8 mouse cellular contexts compared by ENCODE assay signal in the genomic region with DNA sequence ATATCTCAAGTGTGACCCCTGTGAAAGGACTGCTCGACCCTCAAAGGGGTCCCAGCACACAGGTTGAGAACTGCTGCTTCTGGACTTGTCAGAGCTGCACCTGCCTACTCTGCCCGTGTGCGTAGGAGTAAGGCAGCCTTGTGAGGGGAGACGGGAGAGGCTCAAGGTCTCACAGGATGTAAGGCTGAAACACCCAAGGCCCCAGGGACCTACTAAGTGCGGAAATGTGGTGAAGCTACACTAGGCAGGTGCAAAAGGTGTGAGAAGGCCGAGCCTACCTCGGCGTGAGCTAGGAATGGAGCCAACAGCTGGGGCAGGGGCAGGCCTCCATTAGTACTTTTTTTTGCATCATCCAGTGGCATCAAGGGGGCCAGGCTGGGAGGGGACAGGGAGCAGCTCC. TPM values are rescaled to one million over a fixed set of nuclear protein-coding genes. Genes with fewer than 3 reads are reported as not detected.
DNase-seq lines count a peak whose midpoint lies in the region; ATAC-seq and TF ChIP-seq lines count a peak whose summit lies in the region.

No protein-coding gene starts in this region.

- 72% methylated on average over 8 of the region's 8 CpGs for WGBS in liver, adult 2 months
- WGBS in forebrain, embryonic 16.5 days, result 83% methylated on average over 8 of the region's 8 CpGs
- WGBS in liver, embryonic 16.5 days (ENCODE audit: insufficient replicate concordance), result 42% methylated on average over 8 of the region's 8 CpGs
- WGBS in stomach, embryonic 14.5 days, result 74% methylated on average over 8 of the region's 8 CpGs
- WGBS in cerebellum, adult 2 months, result 82% methylated on average over 8 of the region's 8 CpGs

- peak overlapping the region; percentile 8; the same call in 1 of the 2 replicates for H3K27ac ChIP-seq in liver, adult 2 months (replicated peaks; ENCODE audit: insufficient read depth, low read depth, low read length)
- H3K27ac ChIP-seq in forebrain, embryonic 16.5 days (ENCODE audit: low read length), result no peak overlapping the region
- H3K27ac ChIP-seq in liver, embryonic 16.5 days (ENCODE audit: low read length), result peak overlapping the region; percentile 98
- peak overlapping the region; percentile 93; the same call in 1 of the 2 replicates for H3K27ac ChIP-seq in stomach, embryonic 14.5 days (ENCODE audit: low read length)
- H3K27ac ChIP-seq in cerebellum, adult 2 months (ENCODE audit: insufficient read depth, low read length), result no peak overlapping the region

- peaks cover 4% of the 10 kb centered on the region; the same call in 1 of the 2 replicates for H3K79me2 ChIP-seq in liver, adult 2 months (ENCODE audit: control insufficient read depth, insufficient read depth, low read length)

- no peak for DNase-seq in liver, adult 2 months (ENCODE audit: extremely low read depth, low read depth, low spot score)
- no peak for DNase-seq in liver
- no peak for DNase-seq in cerebellum, postnatal 25 days
- DNase-seq in cerebellum, adult 2 months, result no peak
- DNase-seq in right cerebral cortex, postnatal 4 days, result no peak

- no peak for TF ChIP-seq CTCF in liver, adult 2 months (IDR thresholded peaks at IDR 0.05; ENCODE audit: low read depth, low read length)
- no peak for TF ChIP-seq CTCF in cerebellum, adult 2 months (IDR thresholded peaks at IDR 0.05; ENCODE audit: borderline replicate concordance, insufficient read depth, low read depth, low read length)

- peak overlapping the region; percentile 59 for H3K4me3 ChIP-seq in liver, adult 2 months (ENCODE audit: insufficient read depth, low read depth, low read length)
- no peak overlapping the region for H3K4me3 ChIP-seq in forebrain, embryonic 16.5 days (replicated peaks; ENCODE audit: low read length)
- H3K4me3 ChIP-seq in liver, embryonic 16.5 days (ENCODE audit: low read depth, low read length), result peak overlapping the region; percentile 84
- H3K4me3 ChIP-seq in stomach, embryonic 14.5 days (ENCODE audit: low read depth, low read length), result peak overlapping the region; percentile 48
- H3K4me3 ChIP-seq in cerebellum, adult 2 months (replicated peaks; ENCODE audit: insufficient read depth, low read depth, low read length), result no peak overlapping the region

- TF ChIP-seq POLR2A in liver, adult 2 months (IDR thresholded peaks at IDR 0.05; ENCODE audit: extremely low read depth, insufficient read depth, low read length), result no peak
- no peak for TF ChIP-seq POLR2A in cerebellum, adult 2 months (IDR thresholded peaks at IDR 0.05; ENCODE audit: borderline replicate concordance, insufficient read depth, low read length)

- ATAC-seq in forebrain, embryonic 16.5 days, result no peak
- no peak for ATAC-seq in liver, embryonic 16.5 days (ENCODE audit: low read depth)
- no peak for ATAC-seq in stomach, embryonic 14.5 days (ENCODE audit: insufficient number of reproducible peaks, insufficient read depth, low FRiP score, low read depth)

- peak overlapping the region; percentile 21; the same call in 1 of the 2 replicates for H3K9ac ChIP-seq in liver, adult 2 months (ENCODE audit: low read depth, low read length)
- no peak overlapping the region for H3K9ac ChIP-seq in forebrain, embryonic 16.5 days (replicated peaks; ENCODE audit: low read depth, low read length)
- H3K9ac ChIP-seq in liver, embryonic 16.5 days (ENCODE audit: low read depth, low read length), result peak overlapping the region; percentile 89
- peak overlapping the region; percentile 39; the same call in 1 of the 2 replicates for H3K9ac ChIP-seq in stomach, embryonic 14.5 days (replicated peaks; ENCODE audit: low read depth, low read length)

- peak overlapping the region; percentile 4; the same call in 1 of the 2 replicates for H3K4me2 ChIP-seq in forebrain, embryonic 16.5 days (ENCODE audit: low read length)
- H3K4me2 ChIP-seq in liver, embryonic 16.5 days (ENCODE audit: low read depth, low read length), result peak overlapping the region; percentile 96
- peak overlapping the region; percentile 68 for H3K4me2 ChIP-seq in stomach, embryonic 14.5 days (replicated peaks; ENCODE audit: low read depth, low read length)

- H3K9me3 ChIP-seq in forebrain, embryonic 16.5 days (ENCODE audit: control insufficient read depth, low read length), result no peaks in the 10 kb centered on the region
- no peaks in the 10 kb centered on the region for H3K9me3 ChIP-seq in liver, embryonic 16.5 days (replicated peaks; ENCODE audit: control insufficient read depth, low read length)
- H3K9me3 ChIP-seq in stomach, embryonic 14.5 days (ENCODE audit: control insufficient read depth, low read depth, low read length), result no peaks in the 10 kb centered on the region

- H3K27me3 ChIP-seq in liver, adult 2 months (ENCODE audit: control insufficient read depth, insufficient read depth, low read length), result no peaks in the 10 kb centered on the region
- H3K27me3 ChIP-seq in forebrain, embryonic 16.5 days (replicated peaks; ENCODE audit: control insufficient read depth, insufficient read depth, low read length), result no peaks in the 10 kb centered on the region
- H3K27me3 ChIP-seq in liver, embryonic 16.5 days (ENCODE audit: control insufficient read depth, insufficient read depth, low read depth, low read length), result no peaks in the 10 kb centered on the region
- no peaks in the 10 kb centered on the region for H3K27me3 ChIP-seq in stomach, embryonic 14.5 days (ENCODE audit: control insufficient read depth, insufficient read depth, low read length)
- H3K27me3 ChIP-seq in cerebellum, adult 2 months (ENCODE audit: control insufficient read depth, insufficient read depth, low read length), result no peaks in the 10 kb centered on the region

- H3K36me3 ChIP-seq in liver, adult 2 months (ENCODE audit: control insufficient read depth, insufficient read depth, low read length), result no peaks in the 10 kb centered on the region
- peaks cover 10% of the 10 kb centered on the region; the same call in 1 of the 2 replicates for H3K36me3 ChIP-seq in forebrain, embryonic 16.5 days (ENCODE audit: control insufficient read depth, insufficient read depth)
- peaks cover 27% of the 10 kb centered on the region for H3K36me3 ChIP-seq in liver, embryonic 16.5 days (ENCODE audit: control insufficient read depth, insufficient read depth)
- H3K36me3 ChIP-seq in stomach, embryonic 14.5 days (ENCODE audit: control insufficient read depth, insufficient read depth, low read length), result peaks cover 29% of the 10 kb centered on the region

- H3K4me1 ChIP-seq in liver, adult 2 months (ENCODE audit: control insufficient read depth, insufficient read depth, low read length), result peaks cover 3% of the 10 kb centered on the region; the same call in 1 of the 2 replicates
- peaks cover 9% of the 10 kb centered on the region for H3K4me1 ChIP-seq in forebrain, embryonic 16.5 days (replicated peaks; ENCODE audit: control insufficient read depth, insufficient read depth, low read length)
- H3K4me1 ChIP-seq in liver, embryonic 16.5 days (ENCODE audit: control insufficient read depth, low read depth, low read length), result peaks cover 62% of the 10 kb centered on the region
- H3K4me1 ChIP-seq in stomach, embryonic 14.5 days (ENCODE audit: control insufficient read depth, insufficient read depth, low read length), result peaks cover 22% of the 10 kb centered on the region; the same call in 1 of the 2 replicates
- H3K4me1 ChIP-seq in cerebellum, adult 2 months (ENCODE audit: control insufficient read depth, insufficient read depth, low read length), result peaks cover 4% of the 10 kb centered on the region; the same call in 1 of the 2 replicates

RNA-seq across cellular contexts. Expression of gene Sipa1, which starts 1.2 kb away (rescaled TPM):
- 3.4 and 4.4 TPM in 2 replicates for total RNA-seq in liver, adult 2 months (2014; rRNA removed)
- polyA plus RNA-seq in liver, adult 2 months (2012; rRNA removed), result 11.8 and 17.9 TPM in 2 replicates
- polyA plus RNA-seq in forebrain, embryonic 16.5 days (2015; fragmentation: Nextera tagmentation; extraction: Ambion mirVana), result 14.3 and 15.1 TPM in 2 replicates
- 19.7 and 22.3 TPM in 2 replicates for polyA plus RNA-seq in liver, embryonic 16.5 days (2015; fragmentation: Nextera tagmentation; extraction: Ambion mirVana)
- polyA plus RNA-seq in stomach, embryonic 14.5 days (2014; fragmentation: Nextera tagmentation; extraction: Ambion mirVana), result 15.2 and 19.4 TPM in 2 replicates
- polyA plus RNA-seq in cerebellum, adult 2 months (2012; rRNA removed), result 12.4 and 14.8 TPM in 2 replicates

RNA-seq across cellular contexts. Expression of gene Rela, which starts 25.0 kb away (rescaled TPM):
- total RNA-seq in liver, adult 2 months (2014; rRNA removed), result 7.6 and 13.0 TPM in 2 replicates
- polyA plus RNA-seq in liver, adult 2 months (2012; rRNA removed), result 47.6 and 65.7 TPM in 2 replicates
- polyA plus RNA-seq in forebrain, embryonic 16.5 days (2015; fragmentation: Nextera tagmentation; extraction: Ambion mirVana), result 37.0 and 41.6 TPM in 2 replicates
- polyA plus RNA-seq in liver, embryonic 16.5 days (2015; fragmentation: Nextera tagmentation; extraction: Ambion mirVana), result 21.6 and 23.6 TPM in 2 replicates
- polyA plus RNA-seq in stomach, embryonic 14.5 days (2014; fragmentation: Nextera tagmentation; extraction: Ambion mirVana), result 49.0 and 52.2 TPM in 2 replicates
- 39.0 and 40.3 TPM in 2 replicates for polyA plus RNA-seq in cerebellum, adult 2 months (2012; rRNA removed)

RNA-seq across cellular contexts. Expression of gene Map3k11, which starts 26.2 kb away (rescaled TPM):
- total RNA-seq in liver, adult 2 months (2014; rRNA removed), result 10.2 and 16.4 TPM in 2 replicates
- polyA plus RNA-seq in liver, adult 2 months (2012; rRNA removed), result 46.2 and 53.6 TPM in 2 replicates
- polyA plus RNA-seq in forebrain, embryonic 16.5 days (2015; fragmentation: Nextera tagmentation; extraction: Ambion mirVana), result 10.0 and 10.7 TPM in 2 replicates
- 12.9 and 15.2 TPM in 2 replicates for polyA plus RNA-seq in liver, embryonic 16.5 days (2015; fragmentation: Nextera tagmentation; extraction: Ambion mirVana)
- 20.0 and 21.5 TPM in 2 replicates for polyA plus RNA-seq in stomach, embryonic 14.5 days (2014; fragmentation: Nextera tagmentation; extraction: Ambion mirVana)
- 28.6 and 29.7 TPM in 2 replicates for polyA plus RNA-seq in cerebellum, adult 2 months (2012; rRNA removed)

RNA-seq across cellular contexts. Expression of gene Pcnx3, which starts 26.4 kb away (rescaled TPM):
- 7.6 and 14.0 TPM in 2 replicates for total RNA-seq in liver, adult 2 months (2014; rRNA removed)
- 44.8 and 63.8 TPM in 2 replicates for polyA plus RNA-seq in liver, adult 2 months (2012; rRNA removed)
- polyA plus RNA-seq in forebrain, embryonic 16.5 days (2015; fragmentation: Nextera tagmentation; extraction: Ambion mirVana), result 24.1 and 28.7 TPM in 2 replicates
- 8.2 and 9.7 TPM in 2 replicates for polyA plus RNA-seq in liver, embryonic 16.5 days (2015; fragmentation: Nextera tagmentation; extraction: Ambion mirVana)
- 29.8 and 32.1 TPM in 2 replicates for polyA plus RNA-seq in stomach, embryonic 14.5 days (2014; fragmentation: Nextera tagmentation; extraction: Ambion mirVana)
- polyA plus RNA-seq in cerebellum, adult 2 months (2012; rRNA removed), result 65.0 and 65.1 TPM in 2 replicates

RNA-seq across cellular contexts. Expression of gene Kcnk7, which starts 41.9 kb away (rescaled TPM):
- total RNA-seq in liver, adult 2 months (2014; rRNA removed), result not detected in 2 replicates
- polyA plus RNA-seq in liver, adult 2 months (2012; rRNA removed), result 0.09 TPM in 1 of 2 replicates, not detected in the other
- polyA plus RNA-seq in forebrain, embryonic 16.5 days (2015; fragmentation: Nextera tagmentation; extraction: Ambion mirVana), result 0.24 and 0.48 TPM in 2 replicates
- polyA plus RNA-seq in liver, embryonic 16.5 days (2015; fragmentation: Nextera tagmentation; extraction: Ambion mirVana), result 0.14 TPM in 2 replicates
- 0.62 and 0.84 TPM in 2 replicates for polyA plus RNA-seq in stomach, embryonic 14.5 days (2014; fragmentation: Nextera tagmentation; extraction: Ambion mirVana)
- polyA plus RNA-seq in cerebellum, adult 2 months (2012; rRNA removed), result 0.13 and 0.24 TPM in 2 replicates

Comparison
In these comparisons a context has a peak if more than half of its experiments do, and no peak if none do; other contexts are left out.
1. H3K27ac ChIP-seq: peak in liver, adult 2 months (single experiment), liver, embryonic 16.5 days (single experiment) and stomach, embryonic 14.5 days (single experiment); none in forebrain, embryonic 16.5 days (single experiment) and cerebellum, adult 2 months (single experiment).
2. H3K4me3 ChIP-seq: peak in liver, adult 2 months (single experiment), liver, embryonic 16.5 days (single experiment) and stomach, embryonic 14.5 days (single experiment); none in forebrain, embryonic 16.5 days (single experiment) and cerebellum, adult 2 months (single experiment).
3. H3K4me2 ChIP-seq: peak in every context shown above with its lines; median percentile 96 in liver, embryonic 16.5 days; 68 in stomach, embryonic 14.5 days; 4 in forebrain, embryonic 16.5 days.